Mouse (Mus musculus) ES-Bruce4 (cell line): ENCODE data around the gene Sp1.

Experiments
- CTCF ChIP-seq: IDR thresholded peaks from one replicate; pipeline ENCODE4 v1.8.1; 2011; ENCODE audit warnings: low read depth, low read length
- POLR2A ChIP-seq: IDR thresholded peaks from one replicate; pipeline ENCODE4 v1.8.1; 2011; ENCODE audit warnings: low read length; ENCODE audit not compliant: insufficient read depth

DNA sequence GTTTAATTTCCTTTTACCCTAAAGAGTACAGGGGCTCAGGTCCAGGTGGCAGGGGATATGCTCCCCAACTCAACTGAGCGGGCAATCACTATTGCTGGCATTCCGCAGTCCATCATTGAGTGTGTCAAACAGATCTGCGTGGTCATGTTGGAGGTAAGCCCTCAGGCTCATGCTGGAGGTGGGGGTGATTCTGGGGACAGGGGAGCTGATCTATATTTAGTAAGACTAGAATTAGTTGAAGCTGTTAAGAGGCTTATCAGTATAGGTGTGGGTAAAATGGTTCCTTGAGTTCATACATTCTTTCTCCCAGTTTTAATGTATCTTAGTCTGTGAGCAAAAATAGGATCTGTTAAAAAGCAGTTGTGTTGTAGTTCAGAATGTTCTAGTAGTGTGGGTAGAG is 77.2 kb downstream of the Sp1 start:
- no peak for TF ChIP-seq POLR2A
- TF ChIP-seq CTCF: no peak
